8 mouse cellular contexts compared by ENCODE assay signal in genomic region chr1:95313393-95314228, GRCm38 (mm10). TPM values are rescaled to one million over a fixed set of nuclear protein-coding genes. Genes with fewer than 3 reads are reported as not detected.
A peak's percentile ranks its signal among the peaks of the same experiment; 100 is the strongest.
DNase-seq lines count a peak whose midpoint lies in the region; ATAC-seq and TF ChIP-seq lines count a peak whose summit lies in the region.

TSS of gene Fam174a (plus strand) at chr1:95313623.

- H3K27me3 ChIP-seq in C2C12 (ENCODE audit: control insufficient read depth, insufficient read depth, insufficient read length): no peaks in the 10 kb centered on the region
- H3K27me3 ChIP-seq in heart, embryonic 12.5 days (replicated peaks): 0 out of 2 replicates have a peak, but pooled peaks cover 3% of the 10 kb centered on the region
- no peaks in the 10 kb centered on the region for H3K27me3 ChIP-seq in kidney, postnatal 0 days (ENCODE audit: insufficient read depth, low read length)
- H3K27me3 ChIP-seq in liver, embryonic 11.5 days (replicated peaks; ENCODE audit: control insufficient read depth, insufficient read depth, low read length): no peaks in the 10 kb centered on the region
- H3K27me3 ChIP-seq in stomach, embryonic 14.5 days (ENCODE audit: control insufficient read depth, insufficient read depth, low read length): no peaks in the 10 kb centered on the region

- peaks cover 2% of the 10 kb centered on the region for H3K79me3 ChIP-seq in C2C12 (ENCODE audit: low read depth)

- no peak for TF ChIP-seq CTCF in C2C12 (IDR thresholded peaks at IDR 0.05; ENCODE audit: control insufficient read depth, insufficient read depth, insufficient read length)
- no peak for TF ChIP-seq CTCF in kidney, postnatal 0 days (IDR thresholded peaks at IDR 0.05; ENCODE audit: low read depth)

- H3K9me3 ChIP-seq in heart, embryonic 12.5 days (replicated peaks): no peaks in the 10 kb centered on the region
- no peaks in the 10 kb centered on the region for H3K9me3 ChIP-seq in kidney, postnatal 0 days (replicated peaks; ENCODE audit: low read length)
- no peaks in the 10 kb centered on the region for H3K9me3 ChIP-seq in liver, embryonic 11.5 days (ENCODE audit: control insufficient read depth, low read length)
- H3K9me3 ChIP-seq in stomach, embryonic 14.5 days (ENCODE audit: control insufficient read depth, low read depth, low read length): no peaks in the 10 kb centered on the region

- H3K27ac ChIP-seq in heart, embryonic 12.5 days (ENCODE audit: poor library complexity, severe bottlenecking): peak within 1 kb of the TSS; percentile 67
- H3K27ac ChIP-seq in kidney, postnatal 0 days: peak within 1 kb of the TSS; percentile 84
- peak within 1 kb of the TSS; percentile 32; the same call in 1 of the 2 replicates for H3K27ac ChIP-seq in liver, embryonic 11.5 days (ENCODE audit: low read depth, low read length)
- peak within 1 kb of the TSS; percentile 79 for H3K27ac ChIP-seq in stomach, embryonic 14.5 days (ENCODE audit: low read length)

- peak within 1 kb of the TSS; percentile 93 for H3K4me2 ChIP-seq in heart, embryonic 12.5 days
- H3K4me2 ChIP-seq in kidney, postnatal 0 days (ENCODE audit: low read length): peak within 1 kb of the TSS; percentile 93
- H3K4me2 ChIP-seq in liver, embryonic 11.5 days: peak within 1 kb of the TSS; percentile 93
- peak within 1 kb of the TSS; percentile 93 for H3K4me2 ChIP-seq in stomach, embryonic 14.5 days (replicated peaks; ENCODE audit: low read depth, low read length)

- peaks cover 15% of the 10 kb centered on the region for H3K79me2 ChIP-seq in C2C12 (ENCODE audit: control insufficient read depth, insufficient read depth)

- peak within 1 kb of the TSS; percentile 82 for H3K9ac ChIP-seq in heart, embryonic 12.5 days
- H3K9ac ChIP-seq in kidney, postnatal 0 days (ENCODE audit: low read depth, low read length): peak within 1 kb of the TSS; percentile 93
- H3K9ac ChIP-seq in liver, embryonic 11.5 days (ENCODE audit: low read depth, low read length): peak within 1 kb of the TSS; percentile 84
- H3K9ac ChIP-seq in stomach, embryonic 14.5 days (replicated peaks; ENCODE audit: low read depth, low read length): peak within 1 kb of the TSS; percentile 86

- H3K4me3 ChIP-seq in C2C12 (ENCODE audit: insufficient read depth, poor library complexity, severe bottlenecking): peak within 1 kb of the TSS; percentile 61
- H3K4me3 ChIP-seq in heart, embryonic 12.5 days: peak within 1 kb of the TSS; percentile 77
- peak within 1 kb of the TSS; percentile 83 for H3K4me3 ChIP-seq in kidney, postnatal 0 days (replicated peaks; ENCODE audit: low read depth, low read length)
- peak within 1 kb of the TSS; percentile 90 for H3K4me3 ChIP-seq in liver, embryonic 11.5 days (ENCODE audit: low read depth, low read length)
- peak within 1 kb of the TSS; percentile 91 for H3K4me3 ChIP-seq in stomach, embryonic 14.5 days (ENCODE audit: low read depth, low read length)

- ATAC-seq in erythroid progenitor cell, adult 5-6 weeks (replicated peaks; ENCODE audit: low FRiP score, poor library complexity, severe bottlenecking): peak; percentile 96
- ATAC-seq in heart, embryonic 12.5 days (ENCODE audit: insufficient number of reproducible peaks, low FRiP score): peak; percentile 98
- ATAC-seq in kidney, postnatal 0 days (replicated peaks; ENCODE audit: low FRiP score, low read depth): peak; percentile 99
- ATAC-seq in liver, embryonic 11.5 days (replicated peaks; ENCODE audit: low FRiP score): peak; percentile 98
- peak; percentile 99 for ATAC-seq in stomach, embryonic 14.5 days (ENCODE audit: insufficient number of reproducible peaks, insufficient read depth, low FRiP score, low read depth)

- H3K4me1 ChIP-seq in heart, embryonic 12.5 days (replicated peaks): peaks cover 6% of the 10 kb centered on the region; the same call in 1 of the 2 replicates
- peaks cover 5% of the 10 kb centered on the region; the same call in 1 of the 2 replicates for H3K4me1 ChIP-seq in kidney, postnatal 0 days (replicated peaks; ENCODE audit: insufficient read depth, low read length)
- H3K4me1 ChIP-seq in liver, embryonic 11.5 days (replicated peaks; ENCODE audit: control insufficient read depth, insufficient read depth, low read length): peaks cover 5% of the 10 kb centered on the region; the same call in 1 of the 2 replicates
- H3K4me1 ChIP-seq in stomach, embryonic 14.5 days (ENCODE audit: control insufficient read depth, insufficient read depth, low read length): no peaks in the 10 kb centered on the region

- H3K36me3 ChIP-seq in C2C12 (ENCODE audit: control insufficient read depth, insufficient read depth): no peaks in the 10 kb centered on the region
- no peaks in the 10 kb centered on the region for H3K36me3 ChIP-seq in heart, embryonic 12.5 days
- H3K36me3 ChIP-seq in kidney, postnatal 0 days (ENCODE audit: insufficient read depth, low read length): no peaks in the 10 kb centered on the region
- no peaks in the 10 kb centered on the region for H3K36me3 ChIP-seq in liver, embryonic 11.5 days (ENCODE audit: control insufficient read depth, insufficient read depth, low read length)
- H3K36me3 ChIP-seq in stomach, embryonic 14.5 days (ENCODE audit: control insufficient read depth, insufficient read depth, low read length): no peaks in the 10 kb centered on the region

- DNase-seq in brain, embryonic 18.5 days (ENCODE audit: low read depth, low spot score): peak; percentile 81
- peak; percentile 97 for DNase-seq in kidney, postnatal 0 days (ENCODE audit: low spot score)
- DNase-seq in liver, embryonic 11.5 days (ENCODE audit: low spot score): peak; percentile 83
- DNase-seq in naive thymus-derived CD4-positive, alpha-beta T cell, adult 2 months (ENCODE audit: low read depth): peak; percentile 94

- H3ac ChIP-seq in C2C12 (ENCODE audit: control insufficient read depth, insufficient read length, low read depth): peak within 1 kb of the TSS; percentile 94

- WGBS in heart, embryonic 12.5 days: under 1% methylated on average over 78 of the region's 79 CpGs
- under 1% methylated on average over 74 of the region's 79 CpGs for WGBS in kidney, postnatal 0 days
- under 1% methylated on average over 74 of the region's 79 CpGs for WGBS in liver, embryonic 11.5 days
- under 1% methylated on average over 78 of the region's 79 CpGs for WGBS in stomach, embryonic 14.5 days

TF ChIP-seq in C2C12, 6 proteins besides CTCF, POLR2A, EP300 and RAD21:
- TF ChIP-seq MYOD1 (IDR thresholded peaks at IDR 0.05; ENCODE audit: control insufficient read depth, insufficient read length, low read depth): no peak
- TF ChIP-seq MYOG (IDR thresholded peaks at IDR 0.05; ENCODE audit: control insufficient read depth, extremely low read depth, insufficient read length): no peak
- no peak for TF ChIP-seq USF1 (IDR thresholded peaks at IDR 0.05; ENCODE audit: low read depth)
- TF ChIP-seq CEBPB (IDR thresholded peaks at IDR 0.05; ENCODE audit: low read depth): no peak
- no peak for TF ChIP-seq MAX (IDR thresholded peaks at IDR 0.05)
- no peak for TF ChIP-seq FOSL1 (IDR thresholded peaks at IDR 0.05; ENCODE audit: insufficient read depth, low read length, poor library complexity, severe bottlenecking)

RNA-seq across cellular contexts. Expression of gene Fam174a, which starts in this region (rescaled TPM):
- polyA plus RNA-seq in C2C12 (2012; fragmentation: generic; extraction: Trizol): 6.2 TPM
- total RNA-seq in erythroid progenitor cell, adult 5-6 weeks (2015; ENCODE audit: low replicate concordance): 3.8 and 10.1 TPM in 2 replicates
- 3.3 and 5.4 TPM in 2 replicates for total RNA-seq in erythroid progenitor cell, adult 5-6 weeks (2017; ENCODE audit: low replicate concordance)
- 22.2 and 22.6 TPM in 2 replicates for polyA plus RNA-seq in heart, embryonic 12.5 days (2016; fragmentation: Nextera tagmentation; extraction: Ambion mirVana)
- polyA plus RNA-seq in kidney, postnatal 0 days (2015; fragmentation: Nextera tagmentation; extraction: Ambion mirVana): 43.3 and 47.6 TPM in 2 replicates
- polyA plus RNA-seq in liver, embryonic 11.5 days (2014; fragmentation: Nextera tagmentation; extraction: Ambion mirVana): 12.8 and 13.6 TPM in 2 replicates
- polyA plus RNA-seq in stomach, embryonic 14.5 days (2014; fragmentation: Nextera tagmentation; extraction: Ambion mirVana): 27.5 and 28.5 TPM in 2 replicates

Comparison
In these comparisons a context has a peak if more than half of its experiments do, and no peak if none do; other contexts are left out.
1. Peak in every context shown above with its lines: DNase-seq, ATAC-seq, H3K4me3 ChIP-seq and H3K27ac ChIP-seq.
2. H3K27ac ChIP-seq: peak in every context shown above with its lines; median percentile 84 in kidney, postnatal 0 days; 79 in stomach, embryonic 14.5 days; 67 in heart, embryonic 12.5 days; 32 in liver, embryonic 11.5 days.